Mouse (Mus musculus) splenic B cell, adult 2 months (primary cell): ENCODE measurements at regions not wholly inside any gene's neighbourhood (a gene's known extent, or its start where the extent isn't known, plus 50 kb on each side); places are given as distances from the start of the nearest gene placed in this dataset.

Source experiments
- DNase-seq: peaks from one replicate; pipeline ENCODE4 v3.0.0-alpha.2; 2011; ENCODE audit warnings: low read depth, low spot score
- H3K27me3 ChIP-seq: 2 replicates; pipeline ENCODE4 v1.6.1; 2012; ENCODE audit warnings: mild to moderate bottlenecking, low read length, moderate library complexity, mixed read lengths; ENCODE audit not compliant: control insufficient read depth, poor library complexity, insufficient read depth, severe bottlenecking
- H3K36me3 ChIP-seq: 2 replicates; pipeline ENCODE4 v1.6.1; 2012; ENCODE audit warnings: mild to moderate bottlenecking, low read length, moderate library complexity, mixed read lengths; ENCODE audit not compliant: control insufficient read depth, poor library complexity, insufficient read depth, severe bottlenecking

- Histone ChIP-seq H3K27me3 (no peaks in the 10 kb centered on the region; the same call in 1 of the 2 replicates), H3K36me3 (no peaks in the 10 kb centered on the region)
- DNase-seq: no peak
These were observed 114.4 kb downstream of the Barhl2 start for GRCm38 (mm10) chr5:106343601-106344000.

GRCm38 (mm10) chr5:106341361-106341760 lies 116.6 kb downstream of the Barhl2 start:
- Histone ChIP-seq H3K36me3 (no peaks in the 10 kb centered on the region), H3K27me3 (no peaks in the 10 kb centered on the region; the same call in 1 of the 2 replicates)
- DNase-seq: no peak

- H3K27me3 ChIP-seq: no peaks in the 10 kb centered on the region
- no peaks in the 10 kb centered on the region for H3K36me3 ChIP-seq
- DNase-seq: no peak
These were observed 122.3 kb downstream of the Barhl2 start for GRCm38 (mm10) chr5:106335639-106336038.

GRCm38 (mm10) chr5:106327592-106328150 lies 130.3 kb downstream of the Barhl2 start:
- Histone ChIP-seq H3K36me3 (no peaks in the 10 kb centered on the region), H3K27me3 (no peaks in the 10 kb centered on the region)
- DNase-seq: no peak

GRCm38 (mm10) chr5:106322574-106323215 lies 135.3 kb downstream of the Barhl2 start:
- no peaks in the 10 kb centered on the region for H3K27me3 ChIP-seq
- no peak for DNase-seq
- no peaks in the 10 kb centered on the region for H3K36me3 ChIP-seq

DNA sequence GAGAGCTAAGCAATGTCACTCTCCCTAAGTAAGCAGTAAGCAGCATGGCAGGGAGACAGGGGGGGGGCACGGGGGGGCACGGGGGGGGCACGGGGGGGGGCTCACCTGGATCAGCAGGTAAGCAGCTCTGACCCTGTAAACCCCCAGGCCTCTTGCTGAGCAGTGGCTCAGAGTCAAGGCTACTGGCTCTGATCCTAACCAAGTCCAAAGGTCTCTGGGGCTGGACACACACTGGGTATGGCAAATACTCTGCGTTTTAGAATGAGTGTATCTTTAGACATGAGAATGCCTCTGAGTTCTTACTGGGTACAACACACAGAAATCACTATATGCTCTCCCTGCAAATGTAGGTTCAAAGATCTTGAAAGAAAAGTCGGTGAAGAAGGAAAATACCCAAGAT lies 136.5 kb downstream of the Barhl2 start:
- DNase-seq: no peak

DNA sequence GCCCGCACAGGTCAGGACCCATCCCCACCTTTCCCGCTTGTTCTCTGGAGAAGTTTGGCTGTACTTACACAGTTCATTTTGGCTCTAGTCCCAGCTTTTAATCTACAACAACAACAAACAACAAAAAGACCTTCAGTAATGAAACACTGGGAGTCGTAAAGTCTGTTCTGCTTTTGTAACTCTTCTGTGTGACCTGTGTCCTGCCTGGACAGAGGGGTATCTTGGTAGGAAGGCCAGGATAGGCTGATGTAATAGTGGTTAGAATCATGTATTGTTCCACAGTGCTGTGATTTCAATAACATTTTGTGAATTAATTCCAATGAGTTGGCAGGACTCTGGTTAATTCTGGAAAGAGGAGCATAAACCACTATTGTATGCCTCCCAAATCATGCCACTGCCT lies 136.9 kb downstream of the Barhl2 start:
- DNase-seq: no peak
- Histone ChIP-seq H3K36me3 (no peaks in the 10 kb centered on the region), H3K27me3 (no peaks in the 10 kb centered on the region)

More for the DNA sequence above, 136.5 kb downstream of the Barhl2 start:
- Histone ChIP-seq H3K36me3 (no peaks in the 10 kb centered on the region), H3K27me3 (no peaks in the 10 kb centered on the region)

- no peak for DNase-seq
- Histone ChIP-seq H3K27me3 (no peaks in the 10 kb centered on the region), H3K36me3 (no peaks in the 10 kb centered on the region)
These were observed 137.9 kb downstream of the Barhl2 start for GRCm38 (mm10) chr5:106320039-106320438.

GRCm38 (mm10) chr5:106318246-106318645 lies 139.7 kb downstream of the Barhl2 start:
- H3K36me3 ChIP-seq: no peaks in the 10 kb centered on the region
- no peaks in the 10 kb centered on the region for H3K27me3 ChIP-seq
- no peak for DNase-seq

DNA sequence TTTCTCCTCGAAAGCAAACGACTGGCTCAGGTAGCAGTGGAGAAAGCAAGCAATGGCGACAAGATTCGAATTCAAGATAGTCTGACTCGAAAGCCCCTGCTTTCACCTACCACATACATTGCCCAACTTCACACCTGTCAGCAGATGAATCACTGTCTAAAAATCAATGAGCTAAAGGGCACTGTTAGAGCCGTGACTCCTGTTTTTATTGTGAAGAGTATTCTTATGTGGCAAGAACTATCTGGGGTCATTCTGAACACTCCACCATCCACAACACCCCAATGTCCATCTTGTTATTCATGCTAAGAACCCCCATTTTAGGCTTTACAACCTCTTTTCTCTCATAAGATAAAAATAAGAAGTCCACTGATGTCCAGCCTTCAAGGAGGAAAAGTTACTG lies 144.1 kb downstream of the Barhl2 start:
- Histone ChIP-seq H3K27me3 (no peaks in the 10 kb centered on the region), H3K36me3 (no peaks in the 10 kb centered on the region)
- no peak for DNase-seq

DNA sequence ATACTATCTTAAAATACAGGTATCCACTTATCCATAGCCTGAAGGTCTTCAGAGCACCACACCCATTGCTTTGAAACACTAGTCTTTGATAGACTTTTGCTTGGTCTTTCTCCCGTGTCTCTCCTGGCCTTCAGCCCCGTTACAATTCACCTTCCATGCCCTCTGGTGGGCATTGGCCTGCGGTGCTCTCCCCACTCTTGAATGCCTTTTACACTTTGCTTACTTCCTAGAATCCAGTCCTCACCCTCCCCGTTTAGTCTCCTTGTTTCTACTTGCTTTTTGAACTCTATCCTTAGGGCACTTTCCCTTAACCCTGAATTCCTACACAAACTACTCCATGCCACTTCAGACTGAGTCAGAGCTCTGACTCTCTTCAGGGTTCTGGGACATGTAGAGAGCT lies 156.6 kb downstream of the Barhl2 start:
- H3K36me3 ChIP-seq: no peaks in the 10 kb centered on the region
- no peak for DNase-seq
- H3K27me3 ChIP-seq: no peaks in the 10 kb centered on the region

- Histone ChIP-seq H3K36me3 (no peaks in the 10 kb centered on the region), H3K27me3 (no peaks in the 10 kb centered on the region)
- DNase-seq: no peak
These were observed 161.2 kb downstream of the Barhl2 start for GRCm38 (mm10) chr5:106296721-106297120.

GRCm38 (mm10) chr5:106295993-106296392 lies 162.0 kb downstream of the Barhl2 start:
- H3K36me3 ChIP-seq: no peaks in the 10 kb centered on the region
- no peak for DNase-seq
- no peaks in the 10 kb centered on the region for H3K27me3 ChIP-seq

DNA sequence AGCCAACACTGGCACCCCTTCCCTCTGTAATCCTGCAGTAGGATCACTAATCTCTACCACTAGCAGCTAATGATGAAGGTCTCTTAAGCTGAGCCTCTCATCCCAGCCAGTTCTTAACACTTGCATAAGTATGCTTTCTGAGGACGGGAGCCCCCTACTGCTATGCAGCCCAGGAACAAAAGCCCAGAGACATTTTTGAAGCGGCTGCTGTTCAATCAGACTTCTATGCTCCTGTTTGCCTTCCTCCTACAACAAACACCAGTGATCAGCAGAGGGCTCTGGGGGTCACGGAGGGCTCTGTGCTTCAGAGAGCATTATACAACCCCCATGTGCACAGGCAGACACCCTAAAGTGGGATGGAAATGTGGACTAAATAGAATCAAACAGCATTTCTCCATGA lies 162.4 kb downstream of the Barhl2 start:
- Histone ChIP-seq H3K36me3 (no peaks in the 10 kb centered on the region), H3K27me3 (no peaks in the 10 kb centered on the region)
- no peak for DNase-seq

DNA sequence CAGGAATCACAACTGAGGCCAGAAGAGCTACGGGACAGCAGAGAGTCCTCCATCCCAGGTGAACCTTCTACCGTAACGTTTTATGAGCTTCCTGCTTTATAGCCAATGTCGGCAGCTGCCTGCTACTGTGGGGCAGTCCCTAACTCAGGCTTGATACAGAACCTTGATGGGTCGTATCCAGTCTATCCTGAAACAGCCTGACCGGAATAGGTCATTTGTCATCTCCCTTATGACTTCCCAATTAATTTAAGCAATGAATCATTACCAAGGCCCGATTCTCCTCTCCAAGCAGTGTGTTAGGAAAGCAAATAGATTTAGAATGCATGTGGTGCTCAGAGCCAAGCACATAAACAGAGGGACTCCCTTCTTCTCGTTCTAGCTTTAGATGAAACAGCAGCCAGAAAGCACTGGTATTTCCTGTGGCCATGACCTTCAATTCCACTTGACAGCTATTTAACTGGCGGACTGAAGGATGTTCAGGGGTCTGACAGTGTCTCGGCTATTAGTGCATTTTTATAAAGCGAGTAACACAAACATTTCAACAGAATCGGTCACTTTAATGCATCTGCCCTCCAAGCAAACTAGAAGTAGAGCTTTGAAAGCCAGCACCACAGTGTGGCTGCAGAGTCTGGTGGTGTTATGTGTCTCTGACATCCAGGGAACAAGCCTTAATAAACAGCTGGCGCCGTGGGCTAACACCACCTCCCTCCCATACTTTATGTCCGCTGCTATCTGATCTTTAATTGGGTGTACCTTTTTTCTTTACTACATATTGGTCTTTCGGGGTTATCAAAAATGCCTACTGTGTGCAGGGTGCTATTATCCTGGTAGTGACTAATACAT lies 165.4 kb downstream of the Barhl2 start:
- DNase-seq: no peak
- no peaks in the 10 kb centered on the region for H3K27me3 ChIP-seq
- no peaks in the 10 kb centered on the region for H3K36me3 ChIP-seq
